In the genomic region with DNA sequence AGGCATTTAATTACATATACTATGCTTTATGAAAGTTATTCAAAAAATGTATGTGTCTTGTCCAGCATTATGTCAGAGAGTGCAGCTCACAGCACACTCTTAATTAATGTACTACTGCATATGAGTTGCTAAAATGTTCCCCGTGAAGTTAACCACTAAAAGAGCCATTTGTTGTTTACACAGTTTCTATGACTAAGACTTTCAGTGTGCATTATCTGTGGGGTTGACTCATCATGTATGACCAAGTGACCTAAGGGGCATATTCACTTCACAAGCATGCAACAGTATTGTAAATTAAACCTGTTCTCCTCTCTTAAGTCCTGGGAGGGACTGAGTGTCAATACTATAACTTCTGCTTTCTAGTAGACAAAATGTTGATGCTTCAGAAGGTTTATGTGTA, we compare ENCODE assay signal across 16 mouse cellular contexts.
"Had no signal": no experiment of that assay in that cellular context is flagged by ENCODE, and none has a peak within 500 bp of the region (broad histone marks: within the 10 kb centered on the region; RNA-seq: fewer than 3 reads in every experiment).

No protein-coding gene starts in this region.

- H3K9ac ChIP-seq: lung, embryonic 14.5 days; midbrain, embryonic 12.5 days; neural tube, embryonic 13.5 days; stomach, embryonic 15.5 days had no signal

- H3K4me2 ChIP-seq: lung, embryonic 14.5 days; midbrain, embryonic 12.5 days; neural tube, embryonic 13.5 days; stomach, embryonic 15.5 days had no signal

- DNase-seq: lung, adult 18-20 months; lung, embryonic 14.5 days; lung, postnatal 10 days; lung, postnatal 4 days; midbrain, embryonic 14.5 days; right cerebral cortex, postnatal 14 days; thymus, adult 18-20 months; thymus, postnatal 14 days; thymus, postnatal 36 days had no signal

- H3K4me1 ChIP-seq: neural tube, embryonic 13.5 days; stomach, embryonic 15.5 days had no signal

- H3K27ac ChIP-seq: midbrain, embryonic 10.5 days; midbrain, embryonic 12.5 days; neural tube, embryonic 13.5 days; stomach, embryonic 15.5 days; stomach, postnatal 0 days had no signal

- H3K9me3 ChIP-seq: midbrain, embryonic 10.5 days; midbrain, embryonic 12.5 days; neural tube, embryonic 13.5 days; stomach, embryonic 15.5 days had no signal

- ATAC-seq: midbrain, embryonic 16.5 days had no signal

- H3K27me3 ChIP-seq: midbrain, embryonic 12.5 days; neural tube, embryonic 13.5 days; stomach, embryonic 15.5 days had no signal

- H3K4me3 ChIP-seq: midbrain, embryonic 10.5 days; midbrain, embryonic 12.5 days; myocyte; neural tube, embryonic 13.5 days; stomach, embryonic 15.5 days had no signal

- H3K36me3 ChIP-seq: midbrain, embryonic 10.5 days; midbrain, embryonic 12.5 days; neural tube, embryonic 13.5 days; stomach, embryonic 15.5 days had no signal
